Mouse (Mus musculus) CD4-positive naive resting alpha-beta T cell, adult 76 days (primary cell): ENCODE results near the gene Hint3. TPM values are rescaled to one million over a fixed set of nuclear protein-coding genes. Genes with fewer than 3 reads are reported as not detected.

Source experiments
- total RNA-seq: library from RNA; stranded (reverse); gene quantifications from one replicate; pipeline ENCODE4 v1.2.4, GENCODE M21; 2023

Gene Hint3
- total RNA-seq: 24.0 TPM

GRCm38 (mm10) chr10:30629513-30629912, at the start of gene Hint3:
Gene Hint3 (minus strand): TSS chr10:30629632.

GRCm38 (mm10) chr10:30600542-30600966, 28.9 kb downstream of the Hint3 start, which contains the start of gene Trmt11:
Gene Trmt11 (minus strand): TSS chr10:30600749.

Other genes starting within 250 kb of the Hint3 start
- gene Trmt11, start 28.9 kb downstream of the Hint3 start, total RNA-seq: 21.4 TPM
- 22.6 TPM for gene Ncoa7, start 173.7 kb upstream of the Hint3 start, total RNA-seq
- gene Hey2, start 213.2 kb upstream of the Hint3 start, total RNA-seq: not detected